Mouse (Mus musculus) neutrophil, adult 59 days (primary cell): Measurements from ENCODE around the gene Zfp598. TPM values are rescaled to one million over a fixed set of nuclear protein-coding genes. Genes with fewer than 3 reads are reported as not detected.

ENCODE experiments used
- total RNA-seq, 2 experiments: library from RNA; stranded (reverse); gene quantifications; 1 replicate in 1 of 2; 2 replicates in 1 of 2; pipeline ENCODE4 v1.2.4; 2023

The Zfp598 gene
- 10 to 100 TPM; 27.1 to 28.0 TPM for total RNA-seq

DNA sequence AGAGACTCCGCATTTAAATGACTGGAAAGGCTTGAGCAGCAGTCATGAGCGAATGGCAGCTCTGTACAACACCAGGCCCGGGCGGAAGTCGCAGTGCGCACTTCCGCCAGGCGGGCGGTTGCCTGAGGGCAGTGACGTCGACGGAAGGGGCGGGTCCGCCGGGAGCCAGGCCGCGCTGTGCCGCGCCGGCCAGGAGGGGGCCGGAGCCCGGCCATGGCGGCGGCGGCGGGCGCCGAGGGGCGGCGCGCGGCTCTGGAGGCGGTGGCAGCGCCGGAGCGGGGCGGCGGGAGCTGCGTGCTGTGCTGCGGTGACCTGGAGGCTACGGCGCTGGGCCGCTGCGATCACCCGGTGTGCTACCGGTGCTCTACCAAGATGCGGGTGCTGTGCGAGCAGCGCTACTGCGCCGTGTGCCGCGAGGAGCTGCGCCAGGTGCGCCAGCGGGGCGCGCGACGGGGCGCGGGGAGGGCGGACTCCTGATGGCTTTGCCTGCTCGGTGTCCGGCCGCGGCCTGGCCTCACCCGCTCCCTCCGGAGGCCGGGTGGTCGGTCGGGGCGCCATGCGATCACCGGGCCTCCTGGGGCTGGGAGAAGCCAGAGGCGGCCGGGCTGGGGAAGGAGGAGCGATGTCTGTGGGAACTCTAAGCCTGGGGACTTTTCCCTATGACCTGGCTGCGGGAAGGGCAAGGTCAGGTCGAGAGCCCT is at the start of gene Zfp598:
TSS of gene Zfp598 (plus strand) at position 143 of the 701 bp plus-strand sequence.

DNA sequence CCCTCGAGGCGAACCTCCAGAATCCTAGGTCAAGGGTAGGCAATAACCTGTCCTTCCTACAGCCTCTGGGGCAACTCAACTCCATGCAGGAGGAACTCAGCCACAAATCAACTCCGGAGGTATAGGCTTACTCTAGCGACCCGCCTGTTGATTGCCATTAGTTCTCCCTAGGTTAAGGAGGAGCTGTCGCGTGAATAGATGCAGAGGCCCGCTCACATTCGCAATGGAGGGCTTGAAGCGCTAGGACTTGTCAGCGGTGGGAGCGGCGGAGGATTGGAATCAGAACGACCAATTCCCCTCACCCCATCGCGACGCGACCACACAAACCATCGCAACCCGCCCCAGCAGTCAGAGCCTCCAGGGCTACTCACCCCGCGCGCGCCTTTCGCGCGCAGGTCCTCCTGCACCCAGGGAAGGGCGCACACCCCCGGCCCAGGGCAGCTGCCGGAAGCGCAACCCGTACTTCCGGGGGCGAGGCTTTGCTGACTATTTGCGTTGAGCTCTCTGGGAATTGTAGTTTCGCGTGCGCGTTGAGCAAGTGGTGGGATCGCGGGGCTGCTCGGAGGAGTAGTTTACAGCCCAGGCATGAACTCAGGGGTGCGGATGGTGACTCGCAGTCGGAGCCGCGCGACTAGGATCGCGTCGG is 37.2 kb upstream of the Zfp598 start, which contains the start of the genes Tsc2 and Nthl1:
TSS of gene Tsc2 (minus strand) at position 464 of the 646 bp plus-strand sequence.
TSS of gene Nthl1 (plus strand) at position 514 of the 646 bp plus-strand sequence.

DNA sequence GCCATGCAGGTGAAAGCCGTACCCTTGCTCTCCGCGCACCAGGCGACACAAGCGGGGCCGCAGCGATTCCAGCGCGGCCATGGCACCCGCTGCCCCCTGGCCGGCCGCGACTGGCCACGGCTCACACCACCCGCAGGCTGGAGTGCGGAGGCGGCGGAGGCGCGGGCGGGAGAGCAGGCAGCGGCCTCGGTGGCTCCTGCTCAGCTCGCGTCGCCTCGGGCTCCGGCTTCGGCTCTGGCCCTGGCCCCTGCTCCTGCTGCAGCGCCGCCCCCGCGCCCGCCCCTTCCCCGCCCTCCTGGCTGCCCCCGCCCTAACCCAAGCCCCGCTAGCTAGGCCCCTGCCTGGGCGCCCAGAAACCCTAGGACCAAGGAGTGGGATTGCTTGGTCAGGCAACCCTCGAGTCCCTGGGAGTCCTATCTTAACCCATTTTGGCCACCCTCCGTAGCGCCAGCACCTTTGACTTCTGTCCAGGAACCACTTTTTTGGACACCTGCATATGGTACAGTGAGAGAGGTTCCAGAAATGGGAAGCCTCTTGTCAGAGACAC is 19.3 kb upstream of the Zfp598 start, which contains the start of gene Slc9a3r2:
TSS of gene Slc9a3r2 (minus strand) at position 258 of the 547 bp plus-strand sequence.

DNA sequence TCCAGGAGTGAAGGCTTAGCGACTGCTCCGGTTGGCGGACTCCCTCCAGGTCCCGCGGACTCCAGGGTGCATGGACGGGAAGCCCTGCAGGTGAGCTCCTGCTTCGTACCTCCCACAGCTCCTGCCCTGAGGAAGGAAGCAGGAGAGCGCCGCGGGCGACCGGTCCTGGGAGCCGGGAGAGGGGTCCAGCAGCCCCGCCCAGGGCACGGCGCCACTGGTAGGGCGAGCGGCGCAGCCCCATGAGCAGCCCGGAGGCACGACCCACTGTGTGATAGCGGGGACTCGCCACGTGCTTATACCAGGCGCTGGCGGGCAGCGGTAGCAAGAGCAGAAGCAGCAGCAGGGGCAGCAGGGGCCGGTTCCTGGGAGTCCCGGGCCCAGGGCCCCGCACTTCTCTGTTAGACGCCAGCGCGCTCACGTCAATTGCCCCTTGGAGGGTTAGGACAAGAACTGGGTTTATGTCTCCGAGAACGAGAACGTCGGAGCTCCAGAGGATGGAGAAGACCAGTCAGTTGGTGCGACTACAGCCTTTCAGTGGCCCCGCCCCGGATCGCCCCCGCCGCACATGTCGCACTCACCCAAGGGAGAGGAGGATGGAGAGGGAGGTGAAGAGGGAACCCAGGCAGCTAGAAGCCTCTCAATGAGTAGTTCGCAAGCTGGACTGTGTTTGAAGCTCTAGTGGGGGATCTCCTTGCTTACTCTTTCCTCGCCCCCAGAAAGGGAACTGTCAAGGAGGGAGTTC is 11.3 kb upstream of the Zfp598 start, which contains the start of gene Npw:
TSS of gene Npw (minus strand) at position 441 of the 742 bp plus-strand sequence.

DNA sequence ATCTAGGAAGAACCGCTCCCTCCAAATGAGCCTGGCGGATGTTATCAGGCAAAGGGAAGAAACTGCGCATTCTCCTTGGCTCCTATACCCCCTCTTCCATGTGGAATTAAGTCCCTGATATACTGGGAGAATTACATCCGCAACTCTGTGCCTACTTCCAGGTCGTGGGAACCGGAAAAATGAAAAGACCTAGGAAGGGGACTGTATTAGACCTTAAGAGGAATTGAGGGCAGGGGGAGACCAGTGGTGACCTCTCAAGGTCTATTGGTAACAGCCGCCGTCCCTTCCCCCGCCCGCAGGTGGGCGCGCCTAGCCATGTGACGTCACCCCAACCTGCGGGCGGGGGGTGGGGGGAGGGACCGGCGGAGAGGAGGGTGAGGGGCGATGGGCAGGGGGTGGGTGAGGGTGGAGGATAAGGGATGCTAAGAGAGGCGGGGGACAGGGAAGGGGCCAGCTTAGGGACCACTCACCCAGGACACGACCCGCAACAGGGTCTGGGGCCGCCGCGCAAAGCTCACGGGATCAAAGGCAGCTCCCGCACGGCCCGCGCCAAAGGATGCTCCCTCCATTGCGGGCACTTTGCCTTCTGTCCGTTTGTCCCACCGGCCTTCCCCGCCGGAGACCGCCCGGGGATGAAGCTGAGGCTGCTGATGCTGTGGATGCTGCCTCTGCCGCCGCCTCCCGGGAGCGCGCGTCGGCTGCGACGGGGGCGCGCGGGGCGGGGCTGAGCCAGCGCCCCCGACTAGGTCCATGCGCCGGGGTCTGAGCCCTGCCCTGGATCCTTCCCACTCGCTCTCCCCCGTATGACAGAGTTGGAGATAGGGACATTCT is 20.0 kb downstream of the Zfp598 start, which contains the start of gene Syngr3:
TSS of gene Syngr3 (minus strand) at position 705 of the 831 bp plus-strand sequence.

DNA sequence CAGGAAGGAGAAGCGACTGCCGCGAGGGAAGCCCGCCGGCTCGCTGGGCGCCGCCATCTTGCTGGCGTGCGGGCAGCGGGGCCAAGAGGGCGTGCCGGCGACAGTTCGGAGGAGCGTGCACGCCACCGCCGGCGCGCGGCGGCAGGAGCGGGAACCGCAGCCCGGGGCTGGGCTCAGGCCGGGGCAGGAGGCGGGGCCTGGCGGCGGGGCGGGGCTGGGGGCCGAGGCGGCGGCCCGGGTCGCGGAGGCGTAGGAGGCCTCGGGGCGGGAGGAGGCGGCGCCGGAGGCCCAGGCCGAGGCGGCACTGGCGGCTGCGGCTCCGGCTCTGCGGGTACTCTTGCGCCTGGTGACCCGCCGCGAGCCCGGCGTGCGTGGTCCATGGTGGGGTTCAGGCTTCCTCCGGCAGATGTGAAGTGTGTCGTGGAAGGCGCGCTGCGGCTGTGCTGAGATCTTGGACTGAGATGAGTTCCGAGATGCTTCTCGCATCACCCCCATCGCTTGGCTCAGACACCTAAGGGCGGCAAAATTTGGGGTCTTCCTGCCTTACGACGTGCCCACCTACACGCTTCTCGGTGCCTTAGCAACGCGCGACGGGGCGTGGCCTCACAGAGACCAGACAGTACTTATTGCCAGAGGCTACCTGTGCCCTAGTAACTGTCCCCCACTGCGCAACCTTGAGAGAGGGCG is 26.7 kb downstream of the Zfp598 start, which contains the start of the genes Gfer and Noxo1:
TSS of gene Gfer (minus strand) at position 146 of the 687 bp plus-strand sequence.
TSS of gene Noxo1 (plus strand) at position 224 of the 687 bp plus-strand sequence.

DNA sequence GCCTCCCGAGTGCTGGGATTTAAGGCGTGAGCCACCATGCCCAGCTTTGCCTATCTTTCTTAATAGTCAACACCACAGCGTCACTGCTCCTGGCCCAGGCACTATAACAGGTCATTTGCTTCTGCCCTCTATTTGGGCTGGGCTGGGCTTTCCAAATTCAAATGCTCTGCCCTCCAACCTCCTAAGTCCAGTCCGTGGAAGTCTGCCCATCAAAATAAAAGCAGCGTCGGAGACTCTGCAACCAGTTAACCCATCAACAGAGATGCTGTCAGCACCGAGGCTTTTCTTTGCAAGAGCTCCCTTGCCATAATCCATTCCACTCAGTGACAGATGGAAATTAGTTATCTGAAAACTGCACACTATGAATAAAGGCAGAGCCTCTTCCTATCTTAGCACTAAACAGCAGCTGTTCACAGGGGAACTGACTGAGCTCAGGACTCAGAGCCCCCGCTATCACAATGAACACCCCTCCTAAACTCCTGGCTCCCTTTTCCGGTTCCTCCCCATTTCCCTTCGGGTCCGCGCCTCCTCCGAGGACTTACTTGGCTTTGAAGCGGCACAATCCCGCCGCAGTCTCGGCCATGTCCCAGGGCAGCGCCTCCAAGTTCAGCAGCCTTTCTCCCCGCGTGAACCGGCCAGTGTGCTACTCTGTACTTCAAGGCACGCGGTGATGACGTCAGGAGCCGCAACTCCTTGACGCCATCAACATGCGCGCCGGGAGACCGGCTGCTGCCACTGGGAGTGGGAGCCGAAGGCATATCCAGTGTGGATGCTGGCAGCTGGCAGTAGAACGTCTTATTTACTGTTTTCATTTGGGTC is 37.7 kb downstream of the Zfp598 start, which contains the start of gene Tbl3:
TSS of gene Tbl3 (minus strand) at position 679 of the 819 bp plus-strand sequence.

DNA sequence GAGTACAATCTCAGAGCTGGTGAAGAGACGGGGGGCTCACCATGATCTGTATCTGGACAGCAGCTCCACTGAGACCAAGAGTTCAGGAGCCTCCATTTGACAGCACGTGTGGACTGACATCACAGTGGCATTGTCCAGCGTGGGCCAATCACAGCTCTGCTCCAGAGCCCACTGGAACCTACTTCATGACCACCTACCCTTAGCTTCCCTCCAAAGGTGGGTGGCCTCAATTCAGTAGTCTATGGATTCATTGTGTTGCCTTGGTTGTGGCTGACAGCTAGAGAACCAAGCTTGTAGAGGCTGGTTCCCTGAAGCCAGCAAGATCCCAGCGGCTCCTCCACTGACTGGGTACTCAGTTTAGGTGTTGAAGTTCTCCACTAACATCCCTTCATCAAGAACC is 48.5 kb downstream of the Zfp598 start, which contains the start of the genes Rnf151 and Rps2:
TSS of gene Rnf151 (minus strand) at position 121 of the 400 bp plus-strand sequence.
TSS of gene Rps2 (plus strand) at position 174 of the 400 bp plus-strand sequence.

DNA sequence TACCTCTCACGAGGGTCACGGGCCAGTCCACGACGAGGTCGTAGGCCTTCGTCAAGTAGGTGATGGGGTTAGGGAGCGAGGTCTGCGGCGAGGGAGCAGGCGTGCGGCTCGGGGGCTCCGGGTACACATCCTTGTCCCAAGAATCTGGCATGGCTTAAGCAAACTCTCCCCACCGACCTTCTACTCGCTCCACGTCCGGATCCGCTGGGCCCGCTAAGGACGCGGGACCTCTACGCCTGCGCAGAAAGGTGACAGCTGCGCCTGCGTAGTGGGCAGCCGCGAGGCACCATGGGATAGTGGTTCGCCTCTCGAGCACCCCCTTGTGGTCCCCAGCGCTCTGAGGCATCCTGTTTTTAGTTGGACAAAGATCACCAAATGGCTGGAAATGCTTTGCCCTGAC is 54.7 kb downstream of the Zfp598 start, which contains the start of gene Ndufb10:
TSS of gene Ndufb10 (minus strand) at position 295 of the 400 bp plus-strand sequence.

DNA sequence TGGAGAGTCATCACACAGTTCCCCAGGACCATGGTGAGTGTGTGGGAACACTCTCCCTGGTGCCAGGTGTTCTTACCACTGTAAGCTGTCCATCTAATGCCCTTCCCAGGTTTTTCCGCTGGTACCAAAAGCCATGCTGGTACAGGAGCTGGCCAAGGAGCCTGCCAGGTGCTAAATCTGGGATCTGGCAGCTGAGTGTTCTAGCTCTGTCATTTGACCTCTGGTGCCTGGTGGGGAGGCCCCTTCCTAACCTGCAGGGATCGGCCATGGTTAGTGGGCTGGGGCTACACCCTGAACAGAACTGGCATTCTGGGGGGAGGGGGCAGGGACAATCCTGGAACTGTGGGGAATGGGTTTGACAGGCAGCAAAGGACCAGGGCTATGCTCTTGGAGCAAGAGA is 58.1 kb downstream of the Zfp598 start, which contains the start of gene Rpl3l:
TSS of gene Rpl3l (plus strand) at position 203 of the 400 bp plus-strand sequence.

Other genes with a start within 250 kb of the Zfp598 start
- 10 to 100 TPM; 11.5 to 14.1 TPM for gene Eci1, start 243.0 kb upstream of the Zfp598 start, total RNA-seq
- 1 to 10 TPM; 2.0 to 2.3 TPM for gene Dnase1l2, start 226.6 kb upstream of the Zfp598 start, total RNA-seq
- 10 to 100 TPM; 31.8 to 42.2 TPM for gene E4f1, start 199.4 kb upstream of the Zfp598 start, total RNA-seq
- 10 to 100 TPM; 24.7 to 26.6 TPM for gene Pgp, start 199.3 kb upstream of the Zfp598 start, total RNA-seq
- gene Bricd5, start 195.8 kb upstream of the Zfp598 start, total RNA-seq, result not detected
- 10 to 100 TPM; 42.8 to 46.1 TPM for gene Mlst8, start 190.6 kb upstream of the Zfp598 start, total RNA-seq
- gene Caskin1, start 181.1 kb upstream of the Zfp598 start, total RNA-seq, result not detected
- 100 to 1,000 TPM; 132 to 134 TPM for gene Traf7, start 141.7 kb upstream of the Zfp598 start, total RNA-seq
- 1 to 10 TPM in 1 of 2 experiments, under 1 TPM in 1; 0.95 to 1.1 TPM for gene Rab26, start 135.5 kb upstream of the Zfp598 start, total RNA-seq
- 10 to 100 TPM; 16.1 to 22.7 TPM for gene Pkd1, start 119.9 kb upstream of the Zfp598 start, total RNA-seq
- 10 to 100 TPM; 54.4 to 55.6 TPM for gene Tsc2, start 37.1 kb upstream of the Zfp598 start, total RNA-seq
- 1 to 10 TPM; 1.3 to 2.5 TPM for gene Nthl1, start 37.0 kb upstream of the Zfp598 start, total RNA-seq
- 1 to 10 TPM; 2.1 to 3.1 TPM for gene Slc9a3r2, start 19.4 kb upstream of the Zfp598 start, total RNA-seq
- gene Npw, start 11.2 kb upstream of the Zfp598 start, total RNA-seq, result not detected
- gene Syngr3, start 20.3 kb downstream of the Zfp598 start, total RNA-seq, result not detected
- gene Gfer, start 26.5 kb downstream of the Zfp598 start, total RNA-seq, result 1 to 10 TPM; 7.6 to 9.4 TPM
- gene Noxo1, start 26.5 kb downstream of the Zfp598 start, total RNA-seq, result 1 to 10 TPM; 1.2 to 1.5 TPM
- 10 to 100 TPM; 16.4 to 16.5 TPM for gene Tbl3, start 38.0 kb downstream of the Zfp598 start, total RNA-seq
- not detected for gene Rnf151, start 48.4 kb downstream of the Zfp598 start, total RNA-seq
- gene Rps2, start 48.4 kb downstream of the Zfp598 start, total RNA-seq, result 100 to 1,000 TPM; 535 to 536 TPM
- 10 to 100 TPM; 65.0 to 72.7 TPM for gene Ndufb10, start 54.8 kb downstream of the Zfp598 start, total RNA-seq
- 1 to 10 TPM; 1.9 to 2.1 TPM for gene Rpl3l, start 58.1 kb downstream of the Zfp598 start, total RNA-seq
- 1,000 to 10,000 TPM; 1,180 to 1,230 TPM for gene Msrb1, start 67.0 kb downstream of the Zfp598 start, total RNA-seq
- gene Hs3st6, start 83.3 kb downstream of the Zfp598 start, total RNA-seq, result not detected
- gene Meiob, start 134.6 kb downstream of the Zfp598 start, total RNA-seq, result not detected
- gene Hagh, start 170.5 kb downstream of the Zfp598 start, total RNA-seq, result 10 to 100 TPM; 46.5 to 47.8 TPM
- gene Fahd1, start 180.7 kb downstream of the Zfp598 start, total RNA-seq, result 1 to 10 TPM; 3.7 to 4.0 TPM
- gene Igfals, start 196.3 kb downstream of the Zfp598 start, total RNA-seq, result under 1 TPM; 0.18 to 0.75 TPM
- gene Nubp2, start 216.7 kb downstream of the Zfp598 start, total RNA-seq, result 10 to 100 TPM; 39.3 to 50.6 TPM
- 10 to 100 TPM; 24.0 to 27.7 TPM for gene Spsb3, start 217.0 kb downstream of the Zfp598 start, total RNA-seq
- gene Eme2, start 225.4 kb downstream of the Zfp598 start, total RNA-seq, result 10 to 100 TPM; 12.1 to 16.3 TPM
- gene Mrps34, start 225.4 kb downstream of the Zfp598 start, total RNA-seq, result 10 to 100 TPM; 19.0 to 21.1 TPM
- gene Nme3, start 226.8 kb downstream of the Zfp598 start, total RNA-seq, result 10 to 100 TPM; 19.8 to 20.9 TPM